Mouse (Mus musculus) embryo, embryonic 10 days (tissue): ENCODE results near the gene Tbx4.

Source experiments
- DNase-seq: peaks from one replicate; pipeline ENCODE4 v3.0.0-alpha.2; 2015; ENCODE audit warnings: low spot score

Tbx4 gene

DNA sequence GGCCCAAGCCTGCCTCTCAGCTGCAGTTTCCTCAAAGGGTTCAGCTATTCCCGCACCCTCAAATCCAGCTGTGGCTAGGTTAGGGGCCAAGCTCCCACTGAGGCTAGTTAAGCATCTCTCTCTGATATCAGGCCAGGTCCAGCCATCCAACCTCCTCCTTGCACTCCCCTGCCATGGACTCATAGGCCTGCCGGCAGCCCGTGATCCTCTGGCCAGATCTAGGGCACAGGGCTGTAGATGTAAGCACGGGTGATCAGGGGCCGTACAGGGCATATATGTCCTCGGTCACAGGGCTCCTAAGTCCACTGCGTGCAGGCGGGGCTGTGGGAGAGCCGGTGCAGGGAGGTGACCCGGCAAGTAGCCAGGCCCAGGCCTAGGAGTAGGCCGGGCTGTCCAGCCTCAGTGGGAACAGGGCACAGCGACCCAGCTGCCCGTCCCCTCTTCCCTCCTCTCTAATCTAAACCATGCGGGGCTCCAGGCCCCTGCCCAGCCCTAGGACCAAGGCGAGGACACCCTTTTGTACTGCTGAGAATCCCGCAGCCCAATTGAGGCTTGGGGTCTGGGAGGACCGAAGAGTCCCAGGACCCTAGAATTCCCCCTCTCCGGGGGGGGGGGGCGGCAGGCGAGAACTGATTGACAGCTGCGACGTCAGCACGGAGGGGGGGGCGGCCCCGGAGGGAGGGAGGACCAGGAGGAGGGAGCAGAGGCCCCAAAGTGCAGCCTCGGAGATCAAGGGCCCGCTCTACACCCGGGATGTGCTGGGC is at the start of gene Tbx4:
Tbx4 (plus strand) TSS at position 758 of the 764 bp plus-strand sequence.
- DNase-seq: peak; percentile 24

DNA sequence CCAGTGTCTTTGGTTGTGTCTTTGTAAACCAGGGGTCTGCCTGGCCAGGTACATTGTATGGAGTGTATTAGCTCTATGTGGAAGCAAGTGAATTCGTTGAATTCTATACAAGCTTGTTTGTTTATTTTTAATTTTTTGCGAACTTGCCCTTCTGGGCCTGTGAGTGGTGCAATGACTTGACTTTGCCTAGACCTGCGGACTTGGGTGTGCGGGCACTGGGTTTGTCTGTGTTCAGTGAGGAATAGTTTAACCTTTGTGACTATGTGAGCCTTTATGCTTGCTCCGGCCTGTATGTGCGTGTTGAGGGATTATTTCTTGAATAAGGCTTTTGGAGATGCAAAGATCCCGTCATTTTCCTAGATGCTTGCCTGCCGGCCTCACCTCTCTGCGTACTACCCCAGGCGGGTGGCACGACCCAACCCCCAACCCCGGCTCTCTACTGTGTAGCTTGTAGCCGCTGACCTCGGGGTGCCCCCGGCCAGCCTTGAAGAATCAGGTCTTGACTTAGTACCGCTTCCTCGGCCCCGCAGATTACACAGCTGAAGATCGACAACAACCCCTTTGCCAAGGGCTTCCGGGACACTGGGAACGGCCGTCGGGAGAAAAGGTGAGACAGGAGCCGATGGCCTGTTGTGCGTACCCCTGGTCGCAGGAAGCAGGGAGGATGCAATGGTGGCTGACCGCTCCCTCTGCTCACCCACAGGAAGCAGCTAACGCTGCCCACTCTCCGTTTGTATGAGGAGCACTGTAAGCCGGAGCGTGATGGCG is 49.5 kb upstream of the Tbx4 start:
- peak; percentile 48 for DNase-seq

- DNase-seq: no peak
Observed at GRCm38 (mm10) chr11:85837291-85837647, 49.0 kb upstream of the Tbx4 start.

DNA sequence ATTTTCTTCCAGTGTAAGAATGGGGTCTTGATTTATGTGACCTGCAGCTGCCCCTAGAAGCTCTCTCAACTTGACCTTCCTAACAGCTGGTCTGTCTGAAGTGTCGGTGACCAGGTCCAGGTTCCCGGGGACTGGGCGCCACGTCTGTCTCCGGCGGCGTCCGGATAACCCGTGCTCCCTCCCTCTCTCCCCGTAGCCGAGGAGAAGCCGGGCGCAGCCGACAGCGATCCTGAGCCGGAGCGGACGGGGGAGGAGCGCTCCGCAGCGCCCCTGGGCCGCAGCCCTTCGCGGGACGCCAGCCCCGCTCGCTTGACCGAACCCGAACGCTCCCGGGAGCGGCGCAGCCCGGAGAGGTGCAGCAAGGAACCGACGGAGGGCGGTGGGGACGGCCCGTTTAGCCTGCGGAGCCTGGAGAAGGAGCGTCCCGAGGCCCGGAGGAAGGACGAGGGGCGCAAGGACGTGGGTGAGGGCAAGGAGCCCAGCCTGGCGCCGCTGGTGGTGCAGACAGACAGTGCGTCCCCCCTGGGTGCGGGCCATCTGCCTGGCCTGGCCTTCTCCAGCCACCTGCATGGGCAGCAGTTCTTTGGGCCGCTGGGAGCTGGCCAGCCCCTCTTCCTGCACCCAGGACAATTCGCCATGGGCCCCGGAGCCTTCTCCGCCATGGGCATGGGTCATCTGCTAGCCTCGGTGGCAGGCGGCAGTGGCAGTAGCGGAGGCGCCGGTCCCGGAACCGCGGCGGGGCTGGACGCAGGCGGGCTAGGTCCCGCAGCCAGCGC is 48.4 kb upstream of the Tbx4 start:
- DNase-seq: peak; percentile 56

- DNase-seq: no peak
Observed at GRCm38 (mm10) chr11:85838424-85839257, 47.6 kb upstream of the Tbx4 start.

GRCm38 (mm10) chr11:85839258-85840030 is 46.8 kb upstream of the Tbx4 start:
- DNase-seq: no peak

DNA sequence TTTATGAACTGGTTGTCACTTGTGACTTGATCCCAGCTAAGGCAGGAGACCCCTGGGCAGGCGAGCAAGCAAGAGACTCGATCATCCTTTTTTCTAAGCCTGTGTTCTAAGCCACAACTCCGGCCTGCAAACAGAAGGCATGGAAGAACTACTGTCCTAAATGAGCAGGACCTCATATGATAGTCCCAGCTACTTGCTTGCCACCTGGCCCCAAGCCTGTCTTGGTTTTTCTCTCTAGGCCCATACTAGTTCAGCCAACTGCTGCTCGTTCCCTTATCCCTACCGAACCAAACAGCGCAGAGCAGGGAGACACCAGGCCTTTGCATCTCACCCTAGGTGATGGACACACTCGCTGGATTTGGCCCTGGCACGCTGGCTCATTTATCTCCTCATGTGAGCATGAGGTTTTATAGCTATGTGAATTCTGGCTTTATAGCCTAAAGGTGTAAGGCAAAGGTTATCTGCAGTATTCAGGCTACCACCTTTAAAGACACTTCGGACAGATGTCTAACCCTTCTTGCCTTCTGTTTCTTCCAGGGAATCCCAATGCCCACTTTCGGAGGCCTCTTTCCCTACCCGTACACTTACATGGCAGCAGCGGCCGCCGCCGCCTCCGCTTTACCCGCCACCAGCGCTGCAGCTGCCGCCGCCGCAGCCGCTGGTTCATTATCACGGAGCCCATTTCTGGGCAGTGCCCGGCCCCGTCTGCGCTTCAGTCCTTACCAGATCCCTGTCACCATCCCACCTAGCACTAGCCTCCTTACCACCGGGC is 46.0 kb upstream of the Tbx4 start:
- no peak for DNase-seq

DNA sequence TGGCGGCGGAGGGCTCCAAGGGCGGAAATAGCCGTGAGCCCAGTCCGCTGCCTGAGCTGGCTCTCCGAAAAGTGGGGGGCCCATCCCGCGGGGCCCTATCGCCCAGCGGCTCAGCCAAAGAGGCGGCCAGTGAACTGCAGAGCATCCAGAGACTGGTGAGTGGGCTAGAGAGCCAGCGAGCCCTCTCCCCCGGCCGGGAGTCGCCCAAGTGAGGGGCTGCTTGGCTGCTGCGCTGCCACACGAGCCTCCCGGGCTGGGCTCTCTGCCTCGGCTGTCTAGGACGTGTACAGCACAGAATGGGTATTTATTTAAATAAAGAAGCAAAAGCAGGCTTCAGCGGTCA is 45.4 kb upstream of the Tbx4 start:
- no peak for DNase-seq

DNA sequence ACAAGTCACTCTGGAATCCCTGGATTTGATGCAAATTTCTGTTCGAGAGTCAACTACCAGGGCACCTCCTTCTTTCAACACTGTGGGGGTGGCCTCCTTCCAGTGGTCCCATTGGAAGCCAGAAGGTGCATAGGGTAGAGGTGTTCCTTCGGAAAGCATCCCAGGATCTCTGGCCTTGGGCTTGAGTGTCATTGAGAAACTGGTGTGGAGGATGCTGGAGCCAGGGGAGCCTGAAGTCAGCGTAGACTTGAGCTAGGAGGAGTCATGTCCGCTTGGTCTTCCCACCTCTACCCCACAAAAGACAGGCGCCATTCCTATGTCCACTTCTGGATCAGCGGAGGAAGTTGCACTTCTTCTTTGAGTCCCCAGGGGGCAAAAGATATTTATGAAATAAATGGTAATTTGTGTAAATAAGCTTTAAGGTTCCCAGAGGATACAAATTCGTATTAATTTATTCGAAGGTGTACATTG is 45.0 kb upstream of the Tbx4 start:
- DNase-seq: peak; percentile 56

GRCm38 (mm10) chr11:85841980-85842379 is 44.2 kb upstream of the Tbx4 start:
- peak; percentile 77 for DNase-seq

DNA sequence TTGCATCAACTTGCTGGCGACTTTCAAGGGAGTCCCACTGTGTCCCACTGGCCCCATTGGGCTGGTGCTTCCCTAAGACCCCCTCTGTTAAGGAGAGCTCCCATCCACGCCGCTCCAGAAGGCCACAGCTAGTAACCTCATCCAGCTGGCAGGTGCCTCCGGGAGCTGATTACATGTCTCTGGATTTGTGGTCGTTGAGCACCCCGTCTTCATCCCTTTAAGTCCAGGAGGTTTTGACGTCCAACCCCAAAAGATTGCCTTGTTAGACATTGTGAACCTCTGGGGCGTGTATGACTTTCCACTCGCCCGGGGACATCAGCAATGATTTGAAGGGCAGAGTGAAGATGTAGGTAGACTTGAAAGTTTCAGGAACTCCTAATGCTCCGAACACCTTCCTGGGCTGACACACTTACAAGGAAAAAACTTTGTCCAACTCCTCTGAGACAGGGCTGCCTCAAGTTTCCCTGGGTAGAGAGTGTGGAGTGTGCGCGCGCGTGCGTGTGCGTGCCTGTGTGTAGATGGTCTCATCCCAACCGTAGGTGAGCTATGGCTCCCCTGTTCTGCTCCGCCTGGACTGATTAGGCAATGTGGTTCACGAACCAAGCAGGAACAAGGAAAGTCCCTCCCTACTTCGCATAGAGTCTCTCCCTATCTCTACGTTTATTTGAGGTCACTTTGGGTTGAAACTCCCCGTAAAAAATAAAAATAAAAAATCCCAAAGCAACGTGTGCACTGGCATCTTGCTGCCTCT is 43.5 kb upstream of the Tbx4 start:
- DNase-seq: peak; percentile 49

GRCm38 (mm10) chr11:85843347-85843692 is 42.9 kb upstream of the Tbx4 start:
- DNase-seq: peak; percentile 88

DNA sequence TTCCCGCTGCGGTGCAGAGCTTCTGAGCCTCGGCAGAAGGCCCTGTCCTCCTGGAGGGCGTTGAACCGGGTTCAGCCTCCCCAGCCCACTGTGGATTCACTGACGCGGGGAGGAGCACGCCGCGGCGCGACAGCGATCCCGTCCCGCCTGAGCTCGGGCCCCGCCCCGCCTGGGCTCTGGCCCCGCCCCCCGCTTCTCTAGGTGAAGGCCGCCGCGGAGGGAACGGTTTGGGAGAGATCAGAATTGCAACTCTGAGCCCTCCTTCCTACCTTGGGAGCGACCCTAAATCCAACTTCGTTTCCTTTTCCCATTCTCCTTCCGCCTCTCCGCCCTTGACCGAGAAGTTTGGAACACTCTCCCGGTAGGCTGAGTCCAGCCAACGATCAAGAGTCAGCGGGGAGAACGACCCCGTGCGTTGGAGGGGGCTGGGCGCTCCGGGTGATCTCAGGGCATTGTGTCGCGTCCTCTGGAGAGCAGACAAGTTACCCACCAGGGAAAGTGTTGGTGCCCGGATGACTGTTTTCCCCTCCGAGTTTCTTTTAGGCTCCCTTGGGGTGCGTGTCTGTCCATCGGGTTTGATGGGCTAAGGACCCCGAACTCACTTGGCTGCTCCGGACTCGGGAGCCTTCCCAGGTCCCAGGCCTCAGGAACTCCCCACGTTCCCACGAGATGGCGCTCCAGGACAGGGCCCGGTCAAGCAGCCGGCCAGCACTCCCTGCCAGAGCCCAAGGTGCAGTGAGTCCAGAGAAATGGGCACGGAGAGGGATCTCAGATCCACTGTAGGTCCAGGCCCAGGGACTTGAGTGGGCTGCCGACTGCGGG is 41.9 kb upstream of the Tbx4 start:
- peak; percentile 92 for DNase-seq

DNA sequence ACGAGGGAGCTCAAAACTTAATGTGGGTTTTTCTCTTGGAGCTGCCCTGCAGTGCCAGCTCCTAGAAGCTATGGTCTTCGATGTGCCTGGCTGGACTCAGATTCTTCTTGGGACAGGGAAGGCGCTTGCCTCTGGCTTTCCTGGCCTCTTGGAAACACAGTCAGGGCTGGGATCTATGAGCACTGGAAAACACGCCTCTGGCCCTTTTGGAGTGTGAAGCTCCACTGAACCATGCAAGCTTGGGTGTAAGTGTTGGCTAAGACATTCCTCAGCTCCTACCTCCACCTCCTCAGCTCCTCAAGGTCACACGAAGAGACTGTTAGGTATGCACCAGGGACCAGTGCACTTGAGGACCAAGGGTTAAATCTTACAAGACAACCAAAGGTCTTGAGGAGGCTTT is 41.3 kb upstream of the Tbx4 start:
- DNase-seq: no peak

DNA sequence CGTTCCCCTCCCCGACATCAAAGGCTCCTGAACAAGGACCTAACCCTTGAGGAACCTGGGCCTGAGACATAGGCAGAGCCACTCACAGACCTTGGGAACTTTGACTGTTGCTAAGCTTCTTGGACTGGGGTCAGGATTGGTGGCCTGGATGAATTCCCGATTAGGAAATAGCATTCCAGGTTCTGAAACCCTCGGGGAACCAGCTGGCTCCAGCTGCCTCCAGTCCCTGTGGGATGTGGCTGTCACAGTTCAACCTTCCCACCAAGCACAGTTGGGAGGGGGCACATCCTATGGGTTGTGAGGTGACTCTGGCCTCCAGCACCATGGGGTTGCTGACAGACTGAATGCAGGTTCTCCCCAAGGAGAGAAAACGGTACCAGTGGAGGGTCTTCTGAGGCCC is 40.3 kb upstream of the Tbx4 start:
- DNase-seq: no peak

- no peak for DNase-seq
Observed at GRCm38 (mm10) chr11:85846509-85846908, 39.7 kb upstream of the Tbx4 start.

DNA sequence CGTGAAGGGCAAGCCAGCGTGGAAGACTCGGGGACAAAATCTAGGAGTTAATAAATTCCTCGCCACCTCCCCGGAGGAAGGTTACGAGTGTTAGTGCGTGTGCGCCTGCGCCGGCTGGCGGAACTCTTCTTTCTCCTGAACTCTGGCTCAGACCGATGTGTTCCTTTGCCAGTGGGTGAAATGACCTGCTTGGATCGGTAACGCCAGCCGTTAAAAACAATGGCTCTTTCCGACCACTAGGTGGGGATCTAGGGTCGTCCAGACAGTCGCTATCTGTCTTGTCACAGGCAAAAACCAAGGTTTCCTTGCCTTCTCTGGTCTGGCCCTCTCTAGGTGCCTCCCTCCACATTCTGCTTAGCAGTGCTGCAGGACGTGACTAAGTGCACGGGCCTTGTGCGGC is 37.2 kb upstream of the Tbx4 start:
- DNase-seq: peak; percentile 93

- DNase-seq: no peak
Observed at GRCm38 (mm10) chr11:85850233-85850632, 36.0 kb upstream of the Tbx4 start, which contains the start of gene Gm11444. TSS of gene Gm11444 (minus strand) at chr11:85850333.

- no peak for DNase-seq
Observed at GRCm38 (mm10) chr11:85850758-85851157, 35.5 kb upstream of the Tbx4 start.
